Mouse (Mus musculus): ENCODE results near the gene Spon1.

DNA sequence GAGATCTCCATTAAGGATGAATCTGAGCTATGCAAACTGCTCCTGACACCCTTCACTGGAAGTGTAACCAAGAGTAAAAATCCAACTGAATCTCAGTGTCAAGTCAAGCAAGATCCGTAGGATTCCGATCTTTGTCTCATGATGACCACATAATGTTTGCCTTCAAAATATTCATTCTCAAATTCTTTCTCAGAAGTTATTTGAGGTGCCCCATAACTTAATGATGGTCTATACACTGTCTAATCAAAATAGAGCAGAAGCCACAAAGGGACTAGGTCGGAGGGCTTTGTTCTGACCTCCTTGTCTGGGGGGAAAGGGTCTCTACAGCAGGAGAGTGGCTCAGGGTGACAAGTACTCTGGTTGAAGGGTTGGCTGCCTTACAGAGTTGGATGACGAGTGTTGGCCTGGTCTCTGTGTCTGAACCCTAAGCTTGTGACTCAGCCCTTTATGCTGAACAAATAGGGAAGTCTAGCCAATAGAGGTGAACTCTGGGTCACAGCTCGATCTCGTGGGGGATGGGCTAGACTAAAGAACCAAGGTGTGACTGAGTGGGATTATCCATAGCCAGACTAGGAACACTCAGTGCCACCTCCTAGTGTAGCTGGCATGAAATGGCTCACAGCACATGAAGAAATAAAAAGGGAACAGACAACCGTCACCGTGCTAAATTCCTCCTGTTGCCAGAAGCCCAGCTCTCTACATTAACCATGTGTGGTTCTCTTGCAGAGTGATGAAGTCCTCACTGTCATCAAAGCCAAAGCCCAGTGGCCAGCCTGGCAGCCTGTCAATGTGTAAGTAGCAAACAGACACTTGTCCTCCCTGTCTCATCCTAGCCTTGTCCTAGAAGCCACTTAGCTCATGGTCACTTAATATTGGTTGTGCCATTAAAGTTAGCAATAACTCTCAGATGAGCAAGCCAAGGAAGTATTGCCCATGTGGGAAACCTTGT lies 250.5 kb downstream of the Spon1 start:
- no peak for TF ChIP-seq POLR2A (IDR thresholded peaks at IDR 0.05; ENCODE audit: low read depth, low read length)
- no peak for TF ChIP-seq CTCF (IDR thresholded peaks at IDR 0.05; ENCODE audit: extremely low read depth, insufficient read depth, insufficient read length, insufficient replicate concordance)
